In the genomic region with DNA sequence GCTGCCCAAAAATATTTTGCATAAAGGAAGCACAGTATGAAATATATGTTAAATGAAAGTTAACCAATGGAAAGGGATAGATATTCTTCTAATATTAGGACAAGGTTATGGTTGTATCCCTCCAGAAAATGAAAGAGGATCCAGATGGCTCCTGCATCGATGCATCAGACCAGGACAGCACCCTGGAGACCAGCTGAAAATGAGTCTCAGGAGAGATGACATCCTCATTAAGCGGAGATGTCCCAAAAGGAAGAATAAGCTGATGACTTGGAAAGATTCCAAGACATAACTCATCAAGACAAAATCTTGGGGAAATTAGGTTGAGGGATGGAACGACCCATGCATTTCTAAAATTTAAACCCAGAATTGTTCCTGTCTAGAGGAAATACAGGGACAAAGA, we compare ENCODE assay signal across 24 mouse cellular contexts.
"Had no signal": no experiment of that assay in that cellular context is flagged by ENCODE, and none has a peak within 500 bp of the region (broad histone marks: within the 10 kb centered on the region; RNA-seq: fewer than 3 reads in every experiment).

No protein-coding gene starts in this region.

- DNase-seq: gastrocnemius, postnatal 14 days; gastrocnemius, postnatal 36 days; heart, adult 11 months; heart, adult 2 months; heart, postnatal 14 days; heart, postnatal 36 days; kidney, adult 11 months; kidney, adult 2 months; kidney, adult 9 months; kidney, postnatal 14 days; layer of hippocampus, adult 9-11 months; layer of hippocampus, postnatal 36 days; left cerebral cortex, postnatal 4 days had no signal

- ATAC-seq: hindbrain, embryonic 16.5 days; intestine, embryonic 16.5 days; liver, embryonic 12.5 days had no signal

- H3K36me3 ChIP-seq: heart, embryonic 13.5 days; heart, embryonic 15.5 days; kidney, embryonic 15.5 days; limb, embryonic 13.5 days; limb, embryonic 15.5 days; liver, embryonic 12.5 days had no signal

- H3K27ac ChIP-seq: heart, adult 2 months; heart, embryonic 13.5 days; heart, embryonic 15.5 days; hindbrain, embryonic 14.5 days; kidney, embryonic 15.5 days; kidney, postnatal 0 days; limb, embryonic 13.5 days; limb, embryonic 15.5 days; liver, embryonic 12.5 days had no signal

- H3K9ac ChIP-seq: heart, embryonic 13.5 days; heart, embryonic 15.5 days; hindbrain, embryonic 14.5 days; kidney, embryonic 15.5 days; limb, embryonic 13.5 days; limb, embryonic 15.5 days; liver, embryonic 12.5 days had no signal

- H3K9me3 ChIP-seq: heart, embryonic 13.5 days; heart, embryonic 15.5 days; kidney, embryonic 15.5 days; limb, embryonic 13.5 days; limb, embryonic 15.5 days; liver, embryonic 12.5 days had no signal

- H3K4me2 ChIP-seq: heart, embryonic 11.5 days; heart, embryonic 13.5 days; heart, embryonic 15.5 days; hindbrain, embryonic 14.5 days; kidney, embryonic 15.5 days; limb, embryonic 13.5 days; limb, embryonic 15.5 days; liver, embryonic 12.5 days had no signal

- H3K4me3 ChIP-seq: heart, adult 2 months; heart, embryonic 13.5 days; heart, embryonic 15.5 days; kidney, embryonic 15.5 days; limb, embryonic 13.5 days; limb, embryonic 15.5 days; liver, embryonic 12.5 days had no signal

- H3K4me1 ChIP-seq: heart, embryonic 13.5 days; heart, embryonic 15.5 days; kidney, embryonic 15.5 days; limb, embryonic 13.5 days; limb, embryonic 15.5 days; liver, embryonic 12.5 days had no signal

- H3K27me3 ChIP-seq: heart, embryonic 13.5 days; heart, embryonic 15.5 days; kidney, embryonic 15.5 days; limb, embryonic 13.5 days; limb, embryonic 15.5 days; liver, embryonic 12.5 days had no signal
